Mouse (Mus musculus) hematopoietic stem cell, adult 5-6 weeks (primary cell): ENCODE data around the gene Gm20696. TPM values are rescaled to one million over a fixed set of nuclear protein-coding genes. Genes with fewer than 3 reads are reported as not detected.

Experiments used
- ATAC-seq, 2 experiments: fragments of 125-278 bp in 1 of 2; replicated peaks in 1 of 2; 2 replicates each; pipeline ENCODE4 v1.8.0; 2016 to 2017; ENCODE audit warnings: inconsistent platforms in 2 of 2, mild to moderate bottlenecking in 2 of 2, moderate number of reproducible peaks in 2 of 2, low read depth in 1 of 2, moderate TSS enrichment in 1 of 2; ENCODE audit not compliant: low FRiP score in 2 of 2, poor library complexity in 2 of 2, severe bottlenecking in 2 of 2, insufficient read depth in 1 of 2, low TSS enrichment in 1 of 2
- total RNA-seq: library from RNA; stranded (forward); fragments of 172-1452, 232-1000 nt; gene quantifications from 2 replicates; pipeline ENCODE4 v1.2.3, GENCODE M21; 2017

Gm20696 gene
- total RNA-seq, 1 experiment from 2014 or later = 1.9 TPM

DNA sequence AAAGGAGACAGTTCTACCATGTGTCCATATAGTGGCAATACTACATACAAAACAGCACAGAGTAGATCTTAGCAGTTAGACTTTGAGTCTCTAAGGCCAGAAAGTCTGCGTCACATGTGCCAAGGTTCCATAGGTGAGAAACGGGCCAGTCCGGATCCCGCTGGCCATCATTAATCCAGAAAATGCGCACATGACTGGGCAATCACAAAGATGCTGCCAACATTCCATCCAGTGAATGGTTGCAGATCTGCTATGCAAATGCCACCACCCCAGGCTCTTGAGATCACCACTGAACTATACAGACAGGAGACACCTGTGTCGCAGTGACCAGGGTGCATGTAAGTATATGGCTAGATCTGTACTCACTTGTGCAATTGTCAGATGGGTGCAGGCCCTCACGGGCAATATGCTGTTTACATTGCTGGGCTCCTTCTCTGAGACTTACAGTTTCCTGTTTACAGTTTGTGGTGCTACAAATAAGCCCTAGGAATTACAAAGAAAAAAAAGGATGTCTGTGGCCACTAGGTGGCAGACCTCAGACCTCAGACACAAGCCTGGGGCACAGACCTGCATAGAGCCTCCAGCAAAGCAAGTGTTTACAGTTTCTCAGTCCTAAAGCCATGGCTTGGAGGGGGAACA lies 4.0 kb upstream of the Gm20696 start:
- ATAC-seq = peak; percentile 40 to 64; a peak in 3 of 4 replicates

DNA sequence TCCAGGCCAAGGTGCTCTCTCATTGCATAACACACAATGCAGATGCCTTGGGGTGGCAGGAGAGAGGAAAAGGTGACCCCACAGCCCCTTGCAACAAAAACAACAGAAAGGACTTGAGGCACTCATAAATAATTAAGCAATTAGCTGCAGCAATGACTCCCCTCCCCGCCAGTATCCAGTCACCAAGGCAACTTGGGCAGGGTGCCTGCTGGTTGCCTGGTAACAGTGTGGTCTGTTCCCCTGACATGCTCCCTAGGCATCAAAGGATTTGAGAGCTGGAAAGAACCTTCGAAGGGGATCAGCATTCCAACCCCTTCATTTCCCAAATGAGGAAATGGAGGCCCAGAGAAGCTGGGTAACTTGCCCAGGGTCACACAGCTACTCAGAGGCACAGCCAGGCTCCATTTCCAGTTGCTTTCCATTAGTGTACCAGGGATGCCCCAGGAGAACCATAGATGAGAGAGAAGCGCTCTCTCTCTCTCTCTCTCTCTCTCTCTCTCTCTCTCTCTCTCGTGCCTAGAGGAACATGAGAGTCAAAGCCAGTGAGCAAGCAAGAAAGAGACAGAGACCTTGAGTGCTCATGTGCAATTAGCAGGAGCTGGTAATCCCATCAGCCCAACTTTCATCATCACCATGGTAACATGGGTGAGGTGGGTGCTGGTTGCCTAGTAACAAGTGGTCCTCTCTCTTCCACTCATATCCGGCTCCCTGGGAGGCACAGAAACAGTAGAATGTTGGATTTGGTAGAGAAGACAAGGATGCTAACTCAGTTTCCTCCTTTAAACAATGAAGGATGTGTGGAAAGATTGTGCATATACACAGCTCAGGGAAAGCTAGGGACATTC lies 3.1 kb upstream of the Gm20696 start:
- ATAC-seq = no peak

DNA sequence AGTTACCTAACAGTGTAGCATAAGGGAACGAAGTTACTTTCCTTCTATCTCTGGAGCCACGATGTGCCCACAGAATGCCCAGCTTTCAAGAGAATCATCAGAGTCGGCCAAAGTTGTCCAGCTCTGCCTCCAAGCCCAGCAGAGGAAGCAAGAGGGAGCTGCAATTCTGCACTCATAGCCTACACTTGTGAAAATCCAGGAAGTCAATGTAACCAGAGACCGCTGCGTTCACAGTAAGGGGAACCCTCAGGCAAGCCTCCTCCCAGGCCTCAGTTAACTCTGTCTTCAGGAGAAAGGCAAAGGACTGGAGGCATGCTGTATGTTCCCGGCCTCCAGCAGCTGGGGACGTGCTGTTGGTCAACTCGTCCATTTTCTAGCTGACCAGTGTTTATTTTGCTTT lies 693 bp upstream of the Gm20696 start:
- peak; percentile 71 to 84 for ATAC-seq

DNA sequence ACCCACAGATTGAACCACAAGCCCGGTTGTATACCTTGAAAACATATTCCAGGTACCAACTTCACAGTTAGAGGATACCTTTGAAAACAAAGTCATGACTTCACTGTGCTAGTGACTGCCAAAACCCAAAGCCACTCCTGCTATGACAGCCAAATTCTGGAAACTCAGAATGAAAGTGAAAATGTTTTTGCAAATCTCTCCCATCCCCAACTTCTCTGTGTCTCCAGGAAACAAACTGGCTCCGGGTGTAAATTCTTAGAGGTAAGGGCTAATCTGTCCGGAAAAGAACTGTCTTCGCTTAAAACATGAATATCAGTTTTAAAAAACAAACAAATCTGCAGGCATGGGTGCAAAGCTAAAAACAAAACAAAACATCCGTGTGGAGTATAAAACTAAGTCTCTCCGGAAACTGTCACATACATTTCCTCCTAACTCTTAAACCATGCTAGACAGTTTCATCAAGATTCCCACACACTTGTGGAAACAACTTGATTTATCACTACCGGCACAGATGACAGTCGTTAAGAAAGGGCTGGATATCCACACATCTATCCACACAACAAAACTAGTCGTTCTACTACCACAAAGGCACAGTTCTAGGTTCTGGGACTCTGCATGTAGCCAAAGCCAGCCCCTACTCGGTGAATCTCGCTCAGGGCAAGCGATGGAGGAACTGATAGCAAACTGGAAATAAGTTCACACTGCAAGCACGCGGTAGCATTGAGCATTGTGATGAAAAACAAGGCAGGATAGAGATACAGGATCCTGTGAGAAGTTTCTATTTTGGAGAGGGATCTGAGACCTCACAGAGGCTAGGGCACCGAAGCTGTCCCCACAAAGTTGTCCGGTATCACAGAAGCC lies 910 bp downstream of the Gm20696 start:
- ATAC-seq = peak in 1 of 2 experiments; percentile 10; a peak in 1 of 4 replicates

DNA sequence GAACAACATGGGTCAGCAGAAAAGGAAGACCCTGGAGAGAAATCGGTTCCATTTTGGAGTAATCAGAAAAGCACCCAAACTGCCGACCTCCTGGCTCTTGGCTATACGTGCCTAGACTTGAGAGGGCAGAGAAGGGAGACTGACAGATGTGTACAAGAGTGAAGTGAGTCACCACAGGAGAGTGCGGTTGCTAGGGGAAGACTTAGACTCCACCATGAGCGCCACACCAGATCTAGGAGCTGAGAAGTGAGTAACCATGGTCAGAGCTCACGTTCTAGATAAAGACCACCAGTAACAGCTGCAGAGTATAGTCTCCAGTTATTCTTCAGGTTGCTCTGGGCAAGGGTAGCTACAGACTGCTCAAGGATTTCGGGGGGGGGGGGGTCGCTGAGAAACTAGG lies 3.4 kb downstream of the Gm20696 start:
- ATAC-seq = no peak

DNA sequence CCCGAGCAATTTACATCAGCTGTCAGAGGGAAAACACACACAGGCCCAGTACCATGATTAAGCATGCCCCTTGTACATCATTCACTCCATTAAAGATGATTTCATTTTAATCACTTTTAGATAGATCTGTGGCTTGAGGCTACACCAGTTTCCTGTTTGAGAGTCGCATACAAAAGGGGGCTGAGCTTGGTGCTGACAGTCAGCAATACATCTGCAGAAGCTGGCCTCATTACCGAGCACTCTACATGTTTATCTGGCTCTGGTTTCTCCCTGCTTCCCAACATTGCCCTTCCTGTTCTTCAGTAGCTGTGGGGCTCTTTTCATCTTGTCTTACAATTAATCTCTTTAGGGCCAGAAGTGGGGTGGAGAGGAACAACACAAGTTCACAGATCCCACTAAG lies 6.2 kb downstream of the Gm20696 start:
- no peak for ATAC-seq

DNA sequence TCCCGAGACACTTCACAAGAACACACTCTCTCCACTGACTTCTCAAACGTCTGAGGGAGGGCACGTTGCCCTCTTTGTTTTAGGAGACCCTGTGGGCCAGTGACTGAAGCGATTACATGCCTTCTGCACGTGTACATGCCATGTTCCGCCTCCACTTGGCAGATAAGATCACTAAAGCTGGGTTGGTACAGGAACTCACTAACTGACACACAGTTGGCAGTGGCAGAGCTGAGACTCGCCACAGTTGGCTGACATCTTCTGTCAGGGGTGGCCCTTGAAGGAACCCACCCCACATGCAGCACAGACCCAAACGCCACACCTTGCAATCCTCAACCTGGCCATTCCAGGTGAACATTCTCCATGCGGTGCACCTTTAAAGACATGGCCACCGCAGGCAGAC lies 8.0 kb downstream of the Gm20696 start:
- 0 out of 4 replicates have a peak, but pooled peaks have one; percentile 8 to 14 for ATAC-seq

DNA sequence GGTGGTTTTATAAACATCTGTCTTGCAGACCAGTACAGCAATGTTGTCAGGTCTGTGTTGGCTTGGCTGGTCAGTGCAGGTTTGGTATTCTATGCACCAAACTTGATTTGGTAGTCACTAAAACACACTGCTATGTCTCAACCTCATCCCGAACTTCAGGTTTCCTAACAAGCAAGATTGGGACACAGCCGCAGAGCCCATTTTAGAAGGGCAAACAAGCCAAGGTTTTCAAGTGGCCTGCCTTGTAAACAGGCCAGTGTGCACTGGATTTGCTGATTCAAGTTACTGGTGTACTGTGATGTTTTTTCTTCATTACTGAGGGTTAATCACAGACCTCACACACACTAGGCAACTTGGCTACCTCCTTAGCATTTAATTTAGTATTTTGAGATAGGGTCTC lies 10.5 kb downstream of the Gm20696 start:
- no peak for ATAC-seq

DNA sequence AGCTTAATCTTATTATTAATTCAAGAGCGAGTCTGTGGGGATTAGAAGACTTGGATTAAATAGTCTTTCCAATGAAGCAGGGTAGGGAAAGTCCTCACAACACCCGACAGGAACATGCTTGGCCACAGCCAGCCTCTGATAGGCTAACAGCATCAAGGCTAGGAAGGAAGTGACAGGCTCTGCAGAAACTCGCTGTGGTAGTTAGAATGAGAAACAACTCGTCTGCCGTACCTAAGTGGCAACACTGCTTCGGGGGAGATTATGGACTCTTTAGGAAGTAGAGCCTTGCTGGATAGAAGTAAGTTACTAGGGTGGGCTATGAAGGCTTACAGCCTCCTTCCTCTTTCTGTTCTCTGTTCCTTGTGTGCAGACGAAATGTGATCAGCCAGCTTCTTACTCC lies 11.1 kb downstream of the Gm20696 start:
- ATAC-seq = peak; percentile 77 to 88

DNA sequence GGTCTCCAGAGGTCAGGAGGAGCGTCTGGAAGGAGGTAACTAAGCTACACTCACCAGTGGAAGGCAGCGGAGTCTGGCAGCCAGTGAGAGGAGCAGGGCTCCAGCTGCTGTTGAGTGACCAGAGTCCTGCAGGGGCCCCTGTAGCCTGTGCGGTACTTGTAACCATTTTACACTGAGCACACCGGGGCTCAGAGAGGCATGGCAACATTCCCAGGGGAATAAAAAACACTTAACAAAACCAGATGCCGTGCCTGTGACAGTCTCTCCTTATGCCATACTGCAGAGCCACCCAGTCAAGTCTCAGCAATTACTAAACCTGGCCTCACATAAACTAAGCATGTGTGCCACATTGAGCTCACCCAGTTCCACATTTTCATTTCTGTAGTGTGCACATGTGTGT lies 12.3 kb downstream of the Gm20696 start:
- ATAC-seq = no peak

DNA sequence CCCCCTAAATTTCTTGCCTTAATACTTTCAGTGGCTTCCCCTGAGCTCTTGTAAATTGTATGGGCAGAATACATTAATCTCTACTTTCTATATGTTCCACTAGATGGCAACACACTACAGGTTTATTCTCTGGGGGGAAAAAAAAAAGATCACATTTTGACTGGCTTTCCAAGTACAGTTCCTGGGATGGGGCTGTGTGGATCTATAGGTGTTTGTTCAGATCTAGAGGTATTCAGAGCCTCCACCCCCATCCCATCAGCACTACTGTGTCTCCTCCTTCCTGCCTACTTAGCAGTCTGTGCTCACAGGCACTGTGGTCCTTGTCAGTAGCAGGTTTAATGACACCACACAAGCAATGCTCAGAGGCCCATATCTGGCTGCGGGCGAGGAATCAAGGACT lies 14.3 kb downstream of the Gm20696 start:
- no peak for ATAC-seq

DNA sequence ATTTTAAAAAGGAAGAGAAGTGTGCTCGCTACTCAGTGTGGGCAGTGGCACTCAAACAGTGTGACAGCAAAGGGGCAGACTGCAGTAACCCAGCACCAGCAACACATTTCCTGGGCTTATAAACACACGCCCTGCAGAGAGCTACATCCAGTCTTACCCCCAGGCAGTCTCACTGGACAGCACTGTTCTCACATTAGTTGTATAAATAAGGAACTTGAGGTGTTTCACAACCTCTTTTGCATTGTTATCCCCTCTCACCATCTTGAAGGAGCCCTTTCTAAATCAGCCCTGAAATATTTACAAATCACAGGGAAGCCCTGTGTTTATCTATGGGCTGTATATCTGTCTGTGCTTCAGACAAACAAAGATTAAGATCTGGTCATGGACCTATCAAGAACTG lies 17.3 kb downstream of the Gm20696 start:
- 0 out of 4 replicates have a peak, but pooled peaks of 1 of the 2 experiments have one; percentile 22 for ATAC-seq

DNA sequence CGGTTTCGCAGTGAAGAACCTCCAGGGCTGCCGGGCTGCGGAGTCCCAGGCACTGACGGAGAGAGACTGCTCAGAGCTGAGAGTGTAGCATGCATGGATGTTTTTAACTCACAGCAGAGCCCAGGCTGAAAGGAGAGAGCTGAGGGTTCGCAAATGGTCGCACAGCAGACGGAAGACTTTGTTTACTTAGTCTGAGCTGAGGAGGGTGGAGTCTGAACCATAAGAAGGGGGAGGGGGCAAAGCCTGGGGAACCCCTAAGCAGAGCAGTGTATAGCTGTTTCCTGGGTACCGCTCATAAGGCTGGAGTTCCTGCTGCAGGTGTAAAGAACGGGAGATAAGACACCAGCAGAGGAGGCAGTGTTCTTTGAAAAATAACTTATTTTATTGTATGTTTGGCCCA lies 20.3 kb downstream of the Gm20696 start:
- ATAC-seq = no peak

DNA sequence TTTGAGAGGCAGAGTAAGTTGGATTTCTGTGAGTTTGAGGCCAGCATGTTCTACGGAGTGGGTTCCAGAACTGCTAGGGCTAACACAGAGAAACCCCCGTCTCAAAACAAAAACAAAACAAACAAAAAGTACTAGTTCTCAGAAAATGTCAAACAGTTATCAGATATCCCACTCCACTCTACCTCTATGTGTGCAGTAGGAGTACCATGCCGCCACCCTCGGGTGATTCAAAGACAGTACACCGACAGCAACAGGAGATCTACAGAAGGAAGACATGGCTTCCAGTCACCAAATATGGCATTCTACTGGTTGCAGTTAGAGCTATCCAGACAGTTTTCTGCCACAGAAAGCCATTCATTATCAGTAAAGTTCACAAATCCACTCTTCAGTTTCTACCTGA lies 21.7 kb downstream of the Gm20696 start:
- no peak for ATAC-seq

DNA sequence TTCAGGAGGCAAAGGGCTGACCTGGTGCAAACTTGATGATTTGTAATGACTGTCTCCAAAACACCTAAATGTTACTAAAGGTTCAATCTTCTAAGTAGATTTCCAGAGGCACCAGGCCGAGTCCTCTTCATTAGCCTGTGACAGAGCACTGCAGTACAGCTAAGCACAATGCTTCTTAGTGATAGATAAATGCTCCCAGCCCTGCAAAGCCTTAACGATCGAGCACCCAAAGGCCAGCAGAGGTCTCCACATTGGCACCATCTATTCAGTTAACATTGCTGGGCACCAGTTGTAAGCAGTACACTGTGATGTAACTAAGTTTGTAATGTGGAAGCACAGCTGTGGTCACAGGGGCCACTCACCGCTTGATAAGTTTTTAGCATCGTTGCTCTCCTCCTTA lies 22.2 kb downstream of the Gm20696 start:
- no peak for ATAC-seq

DNA sequence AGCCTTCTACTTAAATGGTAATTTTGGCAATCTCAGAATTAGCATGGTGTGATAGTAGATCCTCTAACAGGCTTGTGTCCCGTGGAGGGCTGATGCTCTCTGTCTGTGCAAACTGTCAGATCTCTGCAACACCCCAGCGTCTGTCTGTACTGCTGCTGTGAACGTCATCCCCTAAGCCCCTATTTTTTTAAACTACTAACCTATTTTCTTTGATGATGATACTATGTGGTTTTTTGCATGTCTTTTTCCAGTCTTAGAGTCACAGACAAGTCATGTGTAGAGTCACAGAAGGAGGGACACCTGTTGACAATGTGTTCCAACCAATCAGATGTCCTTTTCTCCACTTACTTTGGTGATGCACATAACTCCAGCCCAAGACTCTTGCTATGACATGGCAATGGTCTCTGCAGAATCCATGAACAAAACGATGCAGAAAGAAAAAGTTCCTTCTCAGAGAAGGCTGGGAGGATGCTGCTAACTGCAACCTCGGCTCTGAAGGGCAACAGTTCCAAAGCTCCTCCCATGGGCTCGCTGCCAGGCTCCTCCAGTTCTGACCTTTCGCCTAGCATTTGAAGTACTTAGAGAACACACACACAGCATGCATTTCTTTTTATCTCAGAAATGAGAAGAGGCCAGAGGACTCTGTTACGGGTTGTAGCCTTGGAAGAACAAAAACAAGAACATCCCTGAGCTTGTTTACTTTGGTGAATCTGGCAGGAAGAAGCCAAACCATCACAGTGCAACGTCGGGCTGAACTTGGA lies 23.0 kb downstream of the Gm20696 start:
- no peak for ATAC-seq

DNA sequence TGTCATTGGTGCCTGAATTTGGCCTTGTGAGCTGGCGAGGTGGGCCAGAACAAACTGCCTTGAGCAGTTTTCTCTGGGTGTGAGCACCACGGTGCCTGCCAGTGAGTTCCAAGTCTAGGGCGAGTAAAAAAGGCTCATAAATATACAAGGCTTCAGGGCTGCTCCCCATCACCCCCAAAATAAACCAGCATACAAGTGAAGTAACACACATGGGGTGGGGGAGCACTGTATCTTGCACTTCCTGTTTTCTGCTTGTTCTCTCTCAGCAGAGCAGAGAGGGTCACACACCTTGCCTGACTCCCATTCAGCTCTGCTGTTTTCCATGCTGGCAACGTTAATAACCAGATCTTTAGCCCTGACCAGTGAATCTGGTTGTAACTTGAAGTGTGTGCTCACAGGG lies 29.1 kb downstream of the Gm20696 start:
- peak; percentile 49 to 62; a peak in 3 of 4 replicates for ATAC-seq
